Mouse (Mus musculus) MEL (cell line): ENCODE results near the gene 2010300C02Rik. TPM values are rescaled to one million over a fixed set of nuclear protein-coding genes. Genes with fewer than 3 reads are reported as not detected.
A peak's percentile ranks its signal among the peaks of the same experiment; 100 is the strongest.

ENCODE experiments used
- DNase-seq: peaks from one replicate; pipeline ENCODE4 v3.0.0; 2011; ENCODE audit warnings: low read depth, low spot score
- H3K27ac ChIP-seq: 2 replicates; pipeline ENCODE4 v1.5.1; 2012; ENCODE audit warnings: low read depth, mild to moderate bottlenecking, control low read depth, low read length, moderate library complexity; ENCODE audit not compliant: control insufficient read depth
- H3K27me3 ChIP-seq, 2 experiments: fragments of 150-350 bp in 1 of 2; sonication (generic) in 1 of 2; 2 replicates each; pipeline ENCODE4 v1.6.1; 2012; ENCODE audit warnings: low read length in 2 of 2, mild to moderate bottlenecking in 2 of 2, improper control_type of control experiment in 1 of 2, moderate library complexity in 1 of 2; ENCODE audit not compliant: insufficient read depth in 2 of 2, control insufficient read depth in 1 of 2
- H3K36me3 ChIP-seq, 2 experiments: 2 replicates each; pipeline ENCODE4 v1.6.1; 2012 to 2014; ENCODE audit warnings: low read length in 2 of 2, improper control_type of control experiment in 1 of 2, inconsistent platforms in 1 of 2, mild to moderate bottlenecking in 1 of 2; ENCODE audit not compliant: insufficient read depth in 2 of 2, control insufficient read depth in 1 of 2
- H3K4me1 ChIP-seq, 2 experiments: fragments of 150-350 bp in 1 of 2; sonication (generic) in 1 of 2; 2 replicates each; pipeline ENCODE4 v1.6.1; 2012; ENCODE audit warnings: low read length in 2 of 2, improper control_type of control experiment in 1 of 2, mild to moderate bottlenecking in 1 of 2; ENCODE audit not compliant: insufficient read depth in 2 of 2, control insufficient read depth in 1 of 2
- H3K4me3 ChIP-seq, 2 experiments: fragments of 150-350 bp in 1 of 2; sonication (generic) in 1 of 2; 2 replicates each; pipeline ENCODE4 v1.5.1; 2012; ENCODE audit warnings: low read depth in 2 of 2, low read length in 2 of 2, mild to moderate bottlenecking in 2 of 2, moderate library complexity in 2 of 2, control low read depth in 1 of 2, improper control_type of control experiment in 1 of 2; ENCODE audit not compliant: control insufficient read depth in 1 of 2, insufficient read depth in 1 of 2
- H3K79me2 ChIP-seq: 2 replicates; pipeline ENCODE4 v1.6.1; 2012; ENCODE audit warnings: mild to moderate bottlenecking, low read length, moderate library complexity; ENCODE audit not compliant: control insufficient read depth, poor library complexity, insufficient read depth
- H3K9ac ChIP-seq: 2 replicates; pipeline ENCODE4 v1.6.1; 2012; ENCODE audit warnings: low read depth, mild to moderate bottlenecking, control low read depth, low read length, moderate library complexity; ENCODE audit not compliant: control insufficient read depth, poor library complexity, severe bottlenecking
- H3K9me3 ChIP-seq: fragments of 150-350 bp; sonication (generic); replicated peaks from 2 replicates; pipeline ENCODE4 v1.6.1; 2012; ENCODE audit warnings: mild to moderate bottlenecking, low read length, improper control_type of control experiment, moderate library complexity; ENCODE audit not compliant: insufficient read depth
- CHD2 ChIP-seq: IDR thresholded peaks from 2 replicates; pipeline ENCODE4 v1.6.1; 2011; ENCODE audit warnings: low read length, improper control_type of control experiment
- CTCF ChIP-seq, 3 experiments: IDR thresholded peaks in 2 of 3; conservative IDR thresholded peaks in 1 of 3; 2 replicates each; pipeline ENCODE4 v1.5.1; 2011 to 2012; ENCODE audit warnings: low read length in 3 of 3, low read depth in 2 of 3, mild to moderate bottlenecking in 2 of 3, improper control_type of control experiment in 1 of 3, inconsistent platforms in 1 of 3, mixed read lengths in 1 of 3, moderate library complexity in 1 of 3; ENCODE audit not compliant: control insufficient read depth in 1 of 3, insufficient read depth in 1 of 3, poor library complexity in 1 of 3, severe bottlenecking in 1 of 3
- ELF1 ChIP-seq: IDR thresholded peaks from 2 replicates; pipeline ENCODE4 v1.6.1; 2014; ENCODE audit warnings: low read depth, mild to moderate bottlenecking, inconsistent platforms, low read length, improper control_type of control experiment, moderate library complexity
- ETS1 ChIP-seq: IDR thresholded peaks from 2 replicates; pipeline ENCODE4 v1.6.1; 2012; ENCODE audit warnings: low read depth, mild to moderate bottlenecking, inconsistent platforms, low read length, improper control_type of control experiment, moderate library complexity
- GABPA ChIP-seq: IDR thresholded peaks from 2 replicates; pipeline ENCODE4 v1.6.1; 2012; ENCODE audit warnings: low read depth, mild to moderate bottlenecking, inconsistent platforms, low read length, improper control_type of control experiment, moderate library complexity
- HCFC1 ChIP-seq: IDR thresholded peaks from 2 replicates; pipeline ENCODE4 v1.6.1; 2012; ENCODE audit warnings: low read depth, mild to moderate bottlenecking, inconsistent platforms, low read length, improper control_type of control experiment, moderate library complexity
- MAZ ChIP-seq: IDR thresholded peaks from 2 replicates; pipeline ENCODE4 v1.6.1; 2012; ENCODE audit warnings: low read depth, mild to moderate bottlenecking, inconsistent platforms, low read length, improper control_type of control experiment
- MEF2A ChIP-seq: IDR thresholded peaks from 2 replicates; pipeline ENCODE4 v1.6.1; 2014; ENCODE audit warnings: low read depth, mild to moderate bottlenecking, inconsistent platforms, low read length, improper control_type of control experiment; ENCODE audit not compliant: poor library complexity, insufficient replicate concordance, severe bottlenecking; ENCODE audit errors: extremely low read depth
- NELFE ChIP-seq: IDR thresholded peaks from 2 replicates; pipeline ENCODE4 v1.6.1; 2011; ENCODE audit warnings: low read depth, low read length, improper control_type of control experiment
- NRF1 ChIP-seq: IDR thresholded peaks from 2 replicates; pipeline ENCODE4 v1.6.1; 2014; ENCODE audit warnings: low read depth, mild to moderate bottlenecking, inconsistent platforms, low read length, improper control_type of control experiment, moderate library complexity; ENCODE audit not compliant: poor library complexity, insufficient read depth, severe bottlenecking
- POLR2AphosphoS2 ChIP-seq: IDR thresholded peaks from 2 replicates; pipeline ENCODE4 v1.6.1; 2011; ENCODE audit warnings: low read length, improper control_type of control experiment
- POLR2AphosphoS5 ChIP-seq: IDR thresholded peaks from 2 replicates; pipeline ENCODE4 v1.6.1; 2012; ENCODE audit warnings: low read depth, borderline replicate concordance, mild to moderate bottlenecking, inconsistent platforms, low read length, moderate library complexity, mixed read lengths
- RAD21 ChIP-seq: IDR thresholded peaks from 2 replicates; pipeline ENCODE4 v1.6.1; 2011; ENCODE audit warnings: mild to moderate bottlenecking, low read depth, low read length, improper control_type of control experiment
- RCOR1 ChIP-seq: IDR thresholded peaks from 2 replicates; pipeline ENCODE4 v1.6.1; 2012; ENCODE audit warnings: low read depth, mild to moderate bottlenecking, inconsistent platforms, low read length, improper control_type of control experiment
- SIN3A ChIP-seq: IDR thresholded peaks from 2 replicates; pipeline ENCODE4 v1.6.1; 2012; ENCODE audit warnings: low read length, improper control_type of control experiment, inconsistent platforms
- SMC3 ChIP-seq: IDR thresholded peaks from 2 replicates; pipeline ENCODE4 v1.6.1; 2011; ENCODE audit warnings: low read depth, low read length, improper control_type of control experiment
- TBP ChIP-seq: IDR thresholded peaks from 2 replicates; pipeline ENCODE4 v1.8.0; 2011; ENCODE audit warnings: low read depth, low read length, improper control_type of control experiment
- USF1 ChIP-seq: IDR thresholded peaks from 2 replicates; pipeline ENCODE4 v1.6.1; 2014; ENCODE audit warnings: low read depth, mild to moderate bottlenecking, inconsistent platforms, low read length, improper control_type of control experiment, moderate library complexity
- ZC3H11A ChIP-seq: IDR thresholded peaks from 2 replicates; pipeline ENCODE4 v1.6.1; 2012; ENCODE audit warnings: low read depth, mild to moderate bottlenecking, inconsistent platforms, low read length, improper control_type of control experiment
- ZKSCAN1 ChIP-seq: IDR thresholded peaks from 2 replicates; pipeline ENCODE4 v1.6.1; 2012; ENCODE audit warnings: low read depth, mild to moderate bottlenecking, inconsistent platforms, low read length, improper control_type of control experiment, moderate library complexity
- polyA plus RNA-seq, 2 experiments: library from polyadenylated mRNA; stranded (reverse) in 1 of 2; unstranded in 1 of 2; fragments of >175 nt in 1 of 2; fragments of >200 nt in 1 of 2; gene quantifications; 2 replicates each; pipeline versions ENCODE4 v1.2.1 to v1.2.4; 2012; ENCODE audit warnings: low replicate concordance in 2 of 2, low read depth in 1 of 2; ENCODE audit not compliant: insufficient read length in 2 of 2, insufficient read depth in 1 of 2, missing spikeins in 1 of 2
- total RNA-seq: library from RNA; depleted of rRNA; stranded (reverse); fragments of 300-350 nt; gene quantifications from 2 replicates; pipeline ENCODE4 v1.2.3, GENCODE M21; 2012

Gene 2010300C02Rik
- total and polyA plus RNA-seq, 3 experiments: not detected

DNA sequence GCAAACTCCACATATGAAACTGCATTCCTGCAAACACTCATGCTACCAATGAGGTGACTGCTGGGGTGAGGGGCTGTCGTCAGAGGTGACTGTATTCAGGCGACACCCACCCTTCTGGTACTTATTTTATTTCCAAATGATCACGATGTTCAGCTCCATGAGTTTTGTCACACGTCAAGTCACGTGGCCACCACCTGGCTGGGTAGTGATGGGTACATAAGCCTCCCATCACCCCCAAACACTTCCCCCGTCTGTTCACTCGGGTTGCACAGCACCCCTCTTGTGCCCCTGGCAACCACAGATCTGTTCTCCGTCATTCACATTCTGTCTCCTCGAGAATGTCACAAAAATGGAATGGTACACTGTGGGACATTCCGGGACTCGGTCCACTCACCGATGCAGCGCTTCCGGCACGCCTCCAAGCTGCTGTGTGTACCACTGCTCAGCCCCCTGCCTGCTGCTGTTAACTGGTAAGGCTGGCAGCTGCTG is 32.9 kb downstream of the 2010300C02Rik start:
- peaks cover 0 to 6% of the 10 kb centered on the region in 2 experiments; a peak in 1 of 4 replicates for H3K4me1 ChIP-seq

GRCm38 (mm10) chr1:37678327-37679123 is 41.4 kb downstream of the 2010300C02Rik start:
- peak; percentile 69 for DNase-seq
- Histone ChIP-seq H3K27me3 (peaks cover 2 to 4% of the 10 kb centered on the region in 2 experiments), H3K27ac (no peak overlapping the region), H3K79me2 (no peaks in the 10 kb centered on the region), H3K36me3 (no peaks in the 10 kb centered on the region), H3K9ac (no peak overlapping the region)
- peak; percentile 93 for TF ChIP-seq SMC3
- TF ChIP-seq ZC3H11A: peak; percentile 63
- TF ChIP-seq CTCF (IDR thresholded peaks at IDR 0.05 in 2 of 3, conservative IDR thresholded peaks at IDR 0.05 in 1 of 3; ENCODE audit: control insufficient read depth in 1 of 3, insufficient read depth in 1 of 3, low read depth in 2 of 3, low read length in 3 of 3, poor library complexity in 1 of 3, severe bottlenecking in 1 of 3): peak; percentile 86 to 96 (median 89)
- TF ChIP-seq NRF1: no peak
- peak; percentile 73 for TF ChIP-seq RAD21
- TF ChIP-seq, all 39 proteins: peak for 4
- no peaks in the 10 kb centered on the region for H3K4me1 ChIP-seq
- H3K9me3 ChIP-seq: no peaks in the 10 kb centered on the region
- no peak overlapping the region for H3K4me3 ChIP-seq

More for the DNA sequence above, 32.9 kb downstream of the 2010300C02Rik start:
- H3K79me2 ChIP-seq: no peaks in the 10 kb centered on the region
- H3K9me3 ChIP-seq: no peaks in the 10 kb centered on the region
- no peak overlapping the region for H3K27ac ChIP-seq
- no peak for DNase-seq
- no peak overlapping the region for H3K9ac ChIP-seq
- TF ChIP-seq ELF1 (no peak), ETS1 (no peak), TBP (no peak), RCOR1 (no peak), MAZ (no peak), POLR2AphosphoS2 (no peak), NELFE (no peak), HCFC1 (no peak), SMC3 (no peak), MEF2A (no peak), GABPA (no peak), POLR2AphosphoS5 (no peak), CHD2 (no peak), USF1 (no peak), SIN3A (no peak), ZKSCAN1 (no peak)
- peaks cover 12% of the 10 kb centered on the region in 2 experiments for H3K27me3 ChIP-seq
- H3K36me3 ChIP-seq: peaks cover 0 to 6% of the 10 kb centered on the region in 2 experiments; a peak in 1 of 4 replicates
- no peak overlapping the region for H3K4me3 ChIP-seq
